Mouse (Mus musculus): ENCODE data around the gene Musk.
A peak's percentile ranks its signal among the peaks of the same experiment; 100 is the strongest.

Musk gene

DNA sequence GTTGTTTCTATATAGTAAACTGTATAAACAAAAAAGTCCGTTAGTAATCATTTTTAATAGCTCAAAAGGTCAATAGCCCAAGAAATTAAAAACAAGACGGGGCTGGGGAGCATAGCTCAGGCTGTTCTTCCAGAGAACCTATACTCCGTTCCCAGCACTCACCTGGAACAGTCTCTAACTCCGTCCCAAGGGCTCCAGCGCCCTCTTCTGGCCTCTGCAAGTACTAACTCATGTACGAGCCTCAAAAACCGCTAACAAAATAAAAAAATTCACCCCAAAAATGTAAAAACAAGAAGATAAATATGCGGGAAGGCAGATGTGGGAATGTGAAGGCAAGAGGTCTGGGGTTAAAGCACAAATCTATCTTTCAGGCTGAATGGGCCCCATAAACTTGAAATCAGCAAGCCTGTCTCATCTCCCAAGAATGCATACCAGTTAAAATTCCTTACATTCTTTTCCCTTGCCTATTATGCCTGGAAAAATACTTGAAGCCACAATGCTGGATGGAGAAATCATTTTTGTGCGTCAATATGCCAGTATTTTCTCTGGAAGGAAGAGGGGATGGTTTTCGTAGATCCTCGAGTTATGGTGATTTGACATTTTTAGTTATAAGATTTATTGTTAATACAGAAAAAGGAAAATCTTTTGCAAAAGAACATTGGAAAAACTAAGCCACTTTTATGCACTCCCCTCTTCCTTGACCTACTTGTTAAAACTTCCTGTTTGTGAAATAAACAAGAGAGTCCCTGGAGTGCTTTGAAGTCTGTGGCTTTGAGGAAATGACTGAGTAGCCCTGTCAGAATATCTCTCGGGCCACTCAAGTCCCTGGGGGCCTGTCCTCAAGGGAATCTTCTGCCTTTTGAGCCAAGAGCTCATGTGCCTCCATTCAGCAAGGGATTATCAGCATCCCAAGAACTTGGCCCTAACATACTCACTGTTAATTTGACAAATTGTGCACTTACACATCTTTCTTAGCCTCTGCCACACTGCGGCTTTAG, 127.7 kb downstream of the Musk start:
- DNase-seq (ENCODE audit: low read depth, low spot score) = no peak

DNA sequence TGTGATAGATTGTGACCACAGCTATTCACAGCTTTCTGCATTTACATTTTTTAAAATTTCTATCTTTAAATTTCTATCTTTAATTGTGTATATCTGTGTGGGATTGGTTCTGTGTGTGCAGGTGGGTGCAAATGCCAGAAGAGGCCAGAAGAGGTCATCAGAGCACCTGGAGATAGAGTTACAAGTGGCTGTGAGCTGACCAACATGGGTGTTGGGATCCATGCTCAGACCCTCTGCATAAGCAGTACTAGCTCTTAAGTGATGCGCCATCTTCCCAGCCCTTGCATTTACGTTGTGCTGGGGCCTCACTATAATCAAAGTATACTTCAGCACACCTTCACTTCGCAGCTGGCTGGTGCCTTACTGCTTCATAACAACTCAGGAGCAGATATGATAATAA, 129.8 kb downstream of the Musk start:
- DNase-seq (ENCODE audit: low read depth, low spot score) = no peak

DNA sequence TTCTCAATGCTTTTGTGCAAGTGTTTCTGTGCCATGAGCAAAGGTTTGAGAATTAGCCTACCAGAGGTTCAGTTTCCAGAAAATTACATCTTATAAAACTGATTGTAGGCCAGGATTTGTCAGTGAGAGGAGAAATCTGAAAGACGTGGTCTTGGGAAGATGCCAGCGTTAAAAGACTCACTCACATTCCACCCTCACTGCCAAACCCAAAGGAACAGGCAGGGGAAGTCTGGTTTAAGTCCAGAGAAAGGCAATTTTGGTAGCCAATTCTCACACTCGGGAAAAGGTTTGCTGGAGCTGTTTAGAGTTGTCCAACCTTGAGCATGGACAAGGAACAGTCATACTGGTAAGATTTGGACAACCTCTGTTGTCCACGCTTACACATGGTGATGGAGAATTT, 131.6 kb downstream of the Musk start:
- peak; percentile 32 for DNase-seq (ENCODE audit: low read depth, low spot score)

DNA sequence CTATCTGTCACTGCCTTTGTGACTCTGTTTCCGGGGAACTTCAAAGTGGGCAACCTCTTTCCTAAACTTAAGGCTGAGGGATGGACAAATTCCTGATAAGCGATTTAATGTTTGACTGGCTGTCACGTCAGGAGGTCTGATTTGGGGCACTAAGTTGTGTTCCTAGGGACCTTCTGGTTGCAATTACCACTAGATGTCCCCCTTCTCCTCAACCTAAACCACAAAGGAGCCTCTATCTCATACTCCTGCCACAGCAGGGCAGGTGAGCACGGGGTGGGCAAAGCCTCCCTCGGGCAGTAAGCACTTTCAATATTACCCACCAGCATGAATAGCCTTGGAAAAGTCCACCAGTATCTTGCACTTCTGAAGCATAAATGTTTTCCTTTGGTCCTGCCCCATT, 133.5 kb downstream of the Musk start:
- DNase-seq (ENCODE audit: low read depth, low spot score) = no peak

DNA sequence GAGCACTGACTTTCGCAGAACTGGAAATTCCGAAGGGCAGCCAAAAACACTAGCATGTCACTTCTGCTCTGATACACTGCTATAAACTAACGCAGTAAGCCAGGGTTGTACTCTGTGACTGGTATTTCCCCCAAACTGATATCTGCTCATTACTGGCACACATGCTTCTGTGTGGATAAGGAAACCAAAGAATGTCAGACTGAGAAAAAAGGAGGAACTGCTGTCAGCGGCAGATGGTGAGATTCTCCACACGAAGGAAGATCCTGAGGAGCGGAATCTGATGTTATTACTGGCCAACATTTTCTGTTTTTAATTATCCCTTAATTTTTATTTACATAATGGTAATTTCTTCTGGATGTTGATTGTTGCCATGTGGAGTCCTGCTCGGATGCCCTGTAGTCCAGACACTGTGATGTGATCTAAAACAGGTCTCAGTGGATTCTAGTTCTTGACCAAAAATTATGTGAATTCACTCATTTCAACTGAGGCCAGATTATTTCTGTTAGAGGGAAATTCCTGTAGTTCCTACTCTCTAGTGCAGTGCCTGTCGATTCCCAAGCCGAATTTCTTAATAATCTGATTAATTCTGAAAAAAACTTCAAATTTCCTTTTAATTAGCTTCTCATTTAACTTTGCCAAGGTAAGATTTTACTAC, 137.6 kb downstream of the Musk start:
- DNase-seq (ENCODE audit: low read depth, low spot score) = peak; percentile 33
